Mouse (Mus musculus): ENCODE measurements around the gene Ulk4. TPM values are rescaled to one million over a fixed set of nuclear protein-coding genes. Genes with fewer than 3 reads are reported as not detected.

The Ulk4 gene
- 10.5 TPM for polyA plus RNA-seq (2017; shearing (Covaris generic))

GRCm38 (mm10) chr9:121277118-121278060, at the start of gene Ulk4:
Gene Ulk4, minus strand, starts transcription at chr9:121277197.

GRCm38 (mm10) chr9:121297171-121298064, 20.4 kb upstream of the Ulk4 start, which contains the start of gene Trak1:
Gene Trak1, plus strand, starts transcription at chr9:121297502.

DNA sequence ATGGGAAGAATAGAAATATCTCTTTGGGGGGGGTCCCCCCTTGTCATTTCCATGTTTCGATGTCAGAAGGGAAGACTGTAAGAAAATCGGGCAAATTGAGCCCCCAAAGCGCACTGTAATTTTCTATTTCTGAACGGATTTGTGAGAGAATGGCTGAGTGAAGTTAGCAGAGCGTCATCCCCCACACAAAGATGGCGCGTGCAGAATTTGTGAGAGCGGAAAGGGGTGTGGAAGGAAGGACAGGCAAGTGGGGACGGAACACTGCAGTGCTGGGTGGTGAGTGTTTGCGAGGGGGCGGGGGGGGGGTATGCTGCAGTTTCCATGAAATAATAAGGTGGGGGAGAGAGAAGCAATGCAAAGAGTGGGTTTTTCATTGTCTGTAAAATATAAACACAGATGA, 347.9 kb downstream of the Ulk4 start, which contains the start of gene Ctnnb1:
Gene Ctnnb1, plus strand, starts transcription at position 136 of the 400 bp plus-strand sequence.

Other genes starting within 250 kb of the Ulk4 start
- gene Trak1, start 20.3 kb upstream of the Ulk4 start, polyA plus RNA-seq (2017; shearing (Covaris generic)) = 57.7 TPM
- not detected for gene Cck, start 218.5 kb upstream of the Ulk4 start, polyA plus RNA-seq (2017; shearing (Covaris generic))